Mouse (Mus musculus) C2C12 (cell line): Measurements from ENCODE around the gene Muc1.

Experiments used
- CEBPB ChIP-seq: IDR thresholded peaks from one replicate; pipeline ENCODE4 v1.6.1; 2011; ENCODE audit warnings: low read depth, mild to moderate bottlenecking, control low read depth, moderate library complexity
- CTCF ChIP-seq: IDR thresholded peaks from one replicate; pipeline ENCODE4 v1.5.1; 2011; ENCODE audit not compliant: control insufficient read depth, insufficient read depth, insufficient read length
- MAX ChIP-seq: IDR thresholded peaks from one replicate; pipeline ENCODE4 v1.6.1; 2011; ENCODE audit warnings: mild to moderate bottlenecking, control low read depth
- MYOG ChIP-seq: IDR thresholded peaks from one replicate; pipeline ENCODE4 v1.6.1; 2011; ENCODE audit not compliant: control insufficient read depth, insufficient read length; ENCODE audit errors: extremely low read depth

DNA sequence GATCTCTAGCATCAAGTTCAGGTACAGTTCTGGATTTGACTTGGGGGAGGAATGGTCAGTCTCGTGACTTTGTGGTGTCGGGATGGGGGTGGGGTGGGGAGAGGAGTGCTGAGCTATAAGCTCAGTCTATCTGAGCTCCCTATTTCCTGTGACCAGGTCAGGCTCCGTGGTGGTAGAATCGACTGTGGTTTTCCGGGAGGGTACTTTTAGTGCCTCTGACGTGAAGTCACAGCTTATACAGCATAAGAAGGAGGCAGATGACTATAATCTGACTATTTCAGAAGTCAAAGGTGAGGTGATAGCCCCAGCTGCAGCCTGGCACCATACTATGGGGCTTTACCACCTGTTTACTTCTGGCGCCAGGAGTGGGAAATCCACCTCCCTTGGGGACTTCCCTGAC lies 2.5 kb downstream of the Muc1 start:
- TF ChIP-seq MYOG: no peak
- TF ChIP-seq CTCF: no peak
- TF ChIP-seq CEBPB: no peak
- TF ChIP-seq MAX: no peak
